Mouse (Mus musculus) monocyte, adult 59 days (primary cell): ENCODE results near the gene Pola2. TPM values are rescaled to one million over a fixed set of nuclear protein-coding genes. Genes with fewer than 3 reads are reported as not detected.

Source experiments
- total RNA-seq, 2 experiments: library from RNA; stranded (reverse); gene quantifications; one replicate each; pipeline ENCODE4 v1.2.4; 2023

Pola2 gene
- 10 to 100 TPM; 29.1 to 38.4 TPM for total RNA-seq

DNA sequence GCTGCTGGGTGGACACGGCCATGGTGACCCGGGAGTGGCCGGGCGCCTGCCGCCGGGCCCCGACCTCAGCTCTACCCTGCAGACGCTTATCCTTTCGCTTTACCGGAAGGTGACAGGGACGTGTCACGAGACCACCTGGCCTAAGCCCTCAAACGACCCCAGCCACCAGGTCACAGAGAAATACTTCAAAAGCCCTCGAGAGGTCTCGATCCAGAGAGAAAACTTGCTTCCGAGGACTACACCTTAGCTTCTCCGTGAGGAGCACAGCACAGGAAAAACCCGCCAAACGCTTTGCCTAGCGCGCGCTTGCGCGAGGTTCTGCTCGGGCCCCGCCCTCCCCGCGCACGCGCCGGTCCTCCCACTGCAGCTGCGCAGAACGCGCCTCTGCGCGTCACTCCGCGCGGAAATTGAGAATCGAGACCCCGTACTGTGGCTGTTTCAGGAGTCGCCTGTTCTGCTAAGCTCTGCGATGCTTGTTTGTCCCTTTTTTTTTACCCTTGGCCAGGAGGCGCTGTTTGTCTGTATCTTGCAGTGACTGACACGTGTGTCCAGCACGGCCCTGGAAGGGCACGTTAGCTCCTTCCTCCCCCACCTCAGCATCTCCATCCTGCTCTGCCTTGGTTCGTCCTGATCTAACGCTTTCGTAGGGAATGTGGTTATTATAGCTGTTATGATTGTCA, at the start of gene Pola2:
Gene Pola2 (minus strand): TSS at position 320 of the 680 bp plus-strand sequence.

DNA sequence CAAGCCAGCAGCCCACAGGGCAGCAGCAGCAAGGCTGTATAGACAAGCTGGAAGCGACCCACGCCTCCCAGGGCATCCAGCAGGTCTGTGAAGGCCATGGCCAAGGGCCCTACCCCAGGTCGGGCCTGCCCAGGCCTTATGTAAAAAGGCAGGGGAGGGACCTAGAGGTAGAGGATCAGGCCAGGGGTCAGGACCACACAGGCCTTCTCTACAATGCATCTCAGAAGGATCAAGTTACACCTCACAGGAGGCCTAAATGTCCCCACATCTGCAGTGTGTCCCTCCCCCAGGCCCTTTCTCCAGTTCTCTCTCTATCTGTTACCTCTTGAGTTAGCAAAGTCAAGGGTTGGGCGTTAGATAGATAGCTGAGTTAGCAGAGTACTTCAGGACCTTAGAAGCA, 22.0 kb upstream of the Pola2 start, which contains the start of gene Slc22a20:
Gene Slc22a20 (minus strand): TSS at position 101 of the 400 bp plus-strand sequence.

DNA sequence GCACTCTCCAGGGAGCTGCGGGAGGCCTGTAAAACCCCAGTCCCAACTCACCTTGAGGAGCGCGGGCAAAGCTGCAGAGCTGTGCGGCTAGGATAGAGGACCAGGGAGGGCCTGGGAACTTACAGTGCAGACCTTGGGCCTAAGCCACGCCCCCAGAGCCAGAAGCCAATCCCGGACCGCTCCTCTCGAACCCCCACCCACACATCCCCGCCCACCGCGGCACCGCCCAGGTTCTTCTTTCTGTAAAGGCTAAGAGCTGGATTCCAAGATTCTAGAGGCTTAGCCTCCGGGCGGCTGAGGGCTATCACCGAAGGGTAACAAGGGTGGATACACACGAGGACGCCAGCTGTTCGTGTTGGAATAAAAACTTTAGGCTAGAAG, 39.3 kb downstream of the Pola2 start, which contains the start of gene Cdc42ep2:
Gene Cdc42ep2 (minus strand): TSS at position 104 of the 381 bp plus-strand sequence.

DNA sequence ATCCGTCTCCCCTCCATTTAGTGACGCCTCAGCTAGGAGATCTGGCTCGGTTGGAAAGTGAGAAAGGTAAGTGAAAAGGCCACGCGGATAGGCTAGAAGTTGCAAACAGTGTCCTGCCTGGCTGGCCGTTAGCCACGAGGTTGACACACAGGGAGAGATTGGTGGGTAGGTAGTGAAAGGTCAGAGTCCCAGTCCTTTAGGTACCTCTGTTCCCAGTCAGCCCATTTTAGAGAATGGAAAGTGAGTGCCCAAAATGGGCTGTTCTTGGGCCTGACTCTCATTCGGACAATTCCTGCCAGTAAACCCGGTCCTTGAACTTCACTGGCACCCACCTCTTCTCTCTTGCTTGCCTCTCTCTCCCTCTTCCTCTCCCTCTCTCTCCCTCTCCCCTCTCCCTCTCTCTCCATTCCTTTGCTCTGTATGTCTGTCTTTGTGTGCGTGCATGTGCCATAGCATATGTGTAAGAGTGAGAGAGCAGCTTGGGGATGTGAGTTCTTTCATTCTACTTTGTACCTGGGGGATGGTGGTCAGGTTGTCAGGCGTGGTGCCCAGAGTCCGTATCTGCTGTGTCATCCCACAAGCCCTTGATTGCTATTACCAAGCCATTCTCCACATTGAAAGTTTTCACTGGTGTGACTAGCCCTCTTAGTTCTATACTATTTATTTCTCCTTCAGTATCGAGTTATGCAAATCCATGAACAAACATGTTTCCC, 50.8 kb downstream of the Pola2 start, which contains the start of gene Dpf2:
Gene Dpf2 (minus strand): TSS at position 4 of the 713 bp plus-strand sequence.

DNA sequence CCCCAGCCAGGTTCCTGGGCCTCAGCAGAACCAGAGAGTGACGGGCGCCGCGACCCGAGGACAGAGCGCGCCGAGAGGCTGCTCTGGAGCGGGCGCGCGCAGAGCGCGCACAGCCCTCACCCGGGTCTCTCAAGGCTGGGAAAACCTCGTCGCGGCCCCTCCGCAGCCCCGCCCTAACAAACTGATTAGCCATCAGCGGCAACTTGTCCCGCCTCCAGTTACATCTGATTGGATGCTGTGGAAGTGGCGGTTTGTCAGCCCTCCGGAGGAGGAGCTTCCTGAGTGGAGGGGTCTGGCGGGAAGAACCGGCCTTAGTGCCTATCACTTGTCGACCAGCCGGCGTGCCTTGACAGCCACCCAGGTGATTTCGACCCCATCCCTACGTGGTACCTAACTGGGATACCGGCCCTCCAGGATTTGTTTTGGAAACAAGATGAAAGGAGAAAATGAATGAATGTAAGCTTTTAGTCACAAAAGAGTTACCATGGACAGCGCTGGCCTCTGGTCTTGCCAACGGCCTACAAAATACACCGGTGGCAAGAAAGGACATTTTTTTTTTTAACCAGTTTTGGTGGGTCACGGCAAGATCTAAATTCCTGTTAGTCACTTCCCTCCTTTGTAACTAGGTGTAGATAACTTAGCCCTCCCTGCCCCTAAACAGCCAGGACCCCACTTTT, 69.9 kb downstream of the Pola2 start, which contains the start of gene Tigd3:
Gene Tigd3 (minus strand): TSS at position 148 of the 677 bp plus-strand sequence.

Other genes starting within 250 kb of the Pola2 start
- gene Ehbp1l1, start 237.9 kb downstream of the Pola2 start, total RNA-seq: 100 to 1,000 TPM; 236 to 244 TPM
- 100 to 1,000 TPM in 1 of 2 experiments, 10 to 100 TPM in 1; 98.8 to 107 TPM for gene Fam89b, start 234.5 kb downstream of the Pola2 start, total RNA-seq
- gene Ltbp3, start 223.3 kb downstream of the Pola2 start, total RNA-seq: 1 to 10 TPM; 3.8 to 5.4 TPM
- 100 to 1,000 TPM in 1 of 2 experiments, 10 to 100 TPM in 1; 92.2 to 100 TPM for gene Scyl1, start 192.8 kb downstream of the Pola2 start, total RNA-seq
- 10 to 100 TPM; 80.4 to 88.1 TPM for gene Frmd8, start 88.9 kb downstream of the Pola2 start, total RNA-seq
- 10 to 100 TPM; 77.6 to 84.5 TPM for gene Slc25a45, start 86.4 kb downstream of the Pola2 start, total RNA-seq
- gene Tigd3, start 70.1 kb downstream of the Pola2 start, total RNA-seq: 1 to 10 TPM; 1.1 to 1.6 TPM
- 100 to 1,000 TPM; 131 to 160 TPM for gene Dpf2, start 51.2 kb downstream of the Pola2 start, total RNA-seq
- gene Cdc42ep2, start 39.4 kb downstream of the Pola2 start, total RNA-seq: 10 to 100 TPM; 40.3 to 51.9 TPM
- not detected for gene Slc22a20, start 21.9 kb upstream of the Pola2 start, total RNA-seq
- gene Capn1, start 51.7 kb upstream of the Pola2 start, total RNA-seq: 10 to 100 TPM; 64.1 to 69.8 TPM
- gene Syvn1, start 82.4 kb upstream of the Pola2 start, total RNA-seq: 10 to 100 TPM; 56.0 to 57.8 TPM
- gene Mrpl49, start 93.6 kb upstream of the Pola2 start, total RNA-seq: 10 to 100 TPM; 15.0 to 15.8 TPM
- gene Fau, start 93.6 kb upstream of the Pola2 start, total RNA-seq: 1,000 to 10,000 TPM; 2,789 to 3,006 TPM
- 10 to 100 TPM; 13.9 to 14.4 TPM for gene Znhit2, start 97.0 kb upstream of the Pola2 start, total RNA-seq
- gene Tm7sf2, start 104.2 kb upstream of the Pola2 start, total RNA-seq: 10 to 100 TPM; 16.3 to 21.0 TPM
- 100 to 1,000 TPM; 118 to 121 TPM for gene Vps51, start 113.0 kb upstream of the Pola2 start, total RNA-seq
- not detected for gene Tmem262, start 115.8 kb upstream of the Pola2 start, total RNA-seq
- 1 to 10 TPM in 1 of 2 experiments, not detected in 1; 1.5 TPM for gene Gm28374, start 118.1 kb upstream of the Pola2 start, total RNA-seq
- 10 to 100 TPM; 43.3 to 45.6 TPM for gene Zfpl1, start 120.8 kb upstream of the Pola2 start, total RNA-seq
- gene Cdca5, start 120.8 kb upstream of the Pola2 start, total RNA-seq: 1 to 10 TPM in 1 of 2 experiments, under 1 TPM in 1; 0.85 to 1.2 TPM
- 1 to 10 TPM in 1 of 2 experiments, not detected in 1; 1.2 TPM for gene AC131692.1, start 130.2 kb upstream of the Pola2 start, total RNA-seq
- not detected for gene Naaladl1, start 141.6 kb upstream of the Pola2 start, total RNA-seq
- 10 to 100 TPM; 10.7 to 11.4 TPM for gene Sac3d1, start 154.4 kb upstream of the Pola2 start, total RNA-seq
- 10 to 100 TPM; 18.9 to 20.3 TPM for gene Snx15, start 164.1 kb upstream of the Pola2 start, total RNA-seq
- 1 to 10 TPM; 4.1 to 9.4 TPM for gene Batf2, start 176.8 kb upstream of the Pola2 start, total RNA-seq
- gene Arl2, start 177.3 kb upstream of the Pola2 start, total RNA-seq: 10 to 100 TPM; 16.4 to 17.6 TPM
- under 1 TPM in 1 of 2 experiments, not detected in 1; 0.67 TPM for gene Majin, start 220.2 kb upstream of the Pola2 start, total RNA-seq